Mouse (Mus musculus): ENCODE results near the gene C8a. TPM values are rescaled to one million over a fixed set of nuclear protein-coding genes. Genes with fewer than 3 reads are reported as not detected.

C8a gene
- polyA plus RNA-seq, 1 experiment from 2014 or later, result 0.08 TPM

DNA sequence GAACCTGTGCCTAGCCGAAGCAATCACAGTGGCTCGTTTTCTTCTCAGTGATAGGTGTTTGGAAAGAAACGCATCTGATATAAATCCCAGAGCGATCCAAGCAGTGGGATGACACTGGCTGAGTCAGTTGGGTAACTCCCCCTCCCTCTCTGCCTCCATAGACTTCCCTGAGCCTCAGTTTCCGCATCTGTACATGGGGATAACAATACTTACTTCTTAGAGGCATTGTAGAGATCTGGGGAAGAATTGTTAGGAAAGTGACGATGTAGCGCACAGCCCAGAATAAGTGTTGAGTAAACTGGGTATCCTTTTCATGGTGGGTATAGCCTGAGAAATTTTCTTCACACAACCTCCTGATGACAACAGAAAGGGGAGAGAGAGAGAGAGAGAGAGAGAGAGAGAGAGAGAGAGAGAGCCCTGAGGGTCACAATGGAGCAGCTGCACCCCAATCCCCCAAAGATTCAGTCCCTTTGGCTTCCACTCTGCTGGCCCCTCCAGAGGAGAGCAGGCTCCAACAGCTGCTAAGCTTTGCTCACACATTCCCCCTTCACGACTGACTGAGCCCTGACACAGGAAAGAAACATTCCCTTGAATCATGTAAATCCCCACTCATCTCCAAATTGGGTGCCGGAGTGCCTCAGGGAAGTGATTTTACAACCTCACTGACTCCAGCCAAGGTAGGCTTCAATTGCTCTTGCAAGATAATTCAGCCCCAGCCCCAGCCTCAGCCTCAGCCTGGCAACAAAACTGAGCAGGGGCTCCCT lies 12.5 kb upstream of the C8a start:
- H3K9me3 ChIP-seq (replicated peaks), result no peaks in the 10 kb centered on the region
- no peak for ATAC-seq (ENCODE audit: insufficient number of reproducible peaks, low FRiP score)
- WGBS, result 69% methylated on average over 9 of the region's 9 CpGs
- H3K4me1 ChIP-seq (replicated peaks), result peaks cover 20% of the 10 kb centered on the region; the same call in 1 of the 2 replicates
- H3K9ac ChIP-seq, result no peak overlapping the region
- H3K36me3 ChIP-seq, result no peaks in the 10 kb centered on the region
- no peak overlapping the region for H3K27ac ChIP-seq (ENCODE audit: poor library complexity, severe bottlenecking)
- no peak overlapping the region for H3K4me3 ChIP-seq
- H3K27me3 ChIP-seq (replicated peaks), result peaks cover 15% of the 10 kb centered on the region
- H3K4me2 ChIP-seq, result no peak overlapping the region

GRCm38 (mm10) chr4:104887486-104887885 lies 11.3 kb upstream of the C8a start:
- Histone ChIP-seq H3K27me3 (replicated peaks) (peaks cover 15% of the 10 kb centered on the region), H3K9me3 (replicated peaks) (no peaks in the 10 kb centered on the region), H3K27ac (ENCODE audit: poor library complexity, severe bottlenecking) (no peak overlapping the region), H3K36me3 (no peaks in the 10 kb centered on the region), H3K4me2 (no peak overlapping the region), H3K4me3 (no peak overlapping the region), H3K4me1 (replicated peaks) (peaks cover 20% of the 10 kb centered on the region; the same call in 1 of the 2 replicates), H3K9ac (no peak overlapping the region)
- 81% methylated on average over 9 of the region's 9 CpGs for WGBS
- ATAC-seq (ENCODE audit: insufficient number of reproducible peaks, low FRiP score), result no peak

GRCm38 (mm10) chr4:104875832-104876231 lies 366 bp downstream of the C8a start:
- no peaks in the 10 kb centered on the region for H3K27me3 ChIP-seq (replicated peaks)
- H3K4me1 ChIP-seq (replicated peaks), result no peaks in the 10 kb centered on the region
- no peaks in the 10 kb centered on the region for H3K9me3 ChIP-seq (replicated peaks)
- WGBS, result 66% methylated on average over 4 of the region's 4 CpGs
- H3K36me3 ChIP-seq, result no peaks in the 10 kb centered on the region
- H3K9ac ChIP-seq, result no peak overlapping the region
- H3K27ac ChIP-seq (ENCODE audit: poor library complexity, severe bottlenecking), result no peak overlapping the region
- no peak overlapping the region for H3K4me2 ChIP-seq
- H3K4me3 ChIP-seq, result no peak overlapping the region
- no peak for ATAC-seq (ENCODE audit: insufficient number of reproducible peaks, low FRiP score)

- 85% methylated on average over 5 of the region's 5 CpGs for WGBS
- H3K4me3 ChIP-seq, result no peak overlapping the region
- H3K36me3 ChIP-seq, result no peaks in the 10 kb centered on the region
- 0 out of 2 replicates have a peak, but pooled peaks cover 5% of the 10 kb centered on the region for H3K4me1 ChIP-seq (replicated peaks)
- no peak overlapping the region for H3K27ac ChIP-seq (ENCODE audit: poor library complexity, severe bottlenecking)
- H3K9me3 ChIP-seq (replicated peaks), result no peaks in the 10 kb centered on the region
- no peak overlapping the region for H3K4me2 ChIP-seq
- H3K27me3 ChIP-seq (replicated peaks), result no peaks in the 10 kb centered on the region
- H3K9ac ChIP-seq, result no peak overlapping the region
- no peak for ATAC-seq (ENCODE audit: insufficient number of reproducible peaks, low FRiP score)
Observed at GRCm38 (mm10) chr4:104870196-104870595, 6.0 kb downstream of the C8a start.

- no peak for ATAC-seq (ENCODE audit: insufficient number of reproducible peaks, low FRiP score)
- Histone ChIP-seq H3K4me1 (replicated peaks) (0 out of 2 replicates have a peak, but pooled peaks cover 5% of the 10 kb centered on the region), H3K36me3 (no peaks in the 10 kb centered on the region)
Observed at GRCm38 (mm10) chr4:104869581-104869980, 6.6 kb downstream of the C8a start.

DNA sequence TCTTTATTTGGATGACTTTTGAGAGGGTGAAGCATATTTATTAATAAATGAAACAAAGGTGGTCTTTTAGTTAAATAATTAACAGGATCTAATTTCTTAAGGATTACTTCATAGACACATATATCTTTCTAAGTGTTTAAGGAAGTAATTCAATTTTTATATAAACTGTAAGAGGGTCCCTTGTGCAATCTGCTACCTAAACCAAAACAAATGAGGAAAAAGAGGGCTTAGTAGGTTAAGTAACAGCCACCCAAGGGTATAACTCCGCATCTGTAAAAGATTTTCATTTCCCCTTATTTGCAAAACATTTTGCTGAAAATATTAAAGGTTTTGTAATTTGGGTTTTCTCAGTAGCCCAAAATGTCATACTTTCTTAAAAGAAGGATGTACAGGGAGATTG lies 11.8 kb downstream of the C8a start:
- WGBS, result 85% methylated on average over 1 of the region's 1 CpGs
- H3K36me3 ChIP-seq, result no peaks in the 10 kb centered on the region
- no peak for ATAC-seq (ENCODE audit: insufficient number of reproducible peaks, low FRiP score)

More at GRCm38 (mm10) chr4:104869581-104869980, 6.6 kb downstream of the C8a start:
- no peak overlapping the region for H3K27ac ChIP-seq (ENCODE audit: poor library complexity, severe bottlenecking)
- H3K9ac ChIP-seq, result no peak overlapping the region
- no peaks in the 10 kb centered on the region for H3K27me3 ChIP-seq (replicated peaks)
- no peak overlapping the region for H3K4me3 ChIP-seq
- no peak overlapping the region for H3K4me2 ChIP-seq
- no peaks in the 10 kb centered on the region for H3K9me3 ChIP-seq (replicated peaks)

GRCm38 (mm10) chr4:104861241-104861640 lies 15.0 kb downstream of the C8a start:
- no peak overlapping the region for H3K4me3 ChIP-seq
- no peak overlapping the region for H3K9ac ChIP-seq
- 77% methylated on average over 8 of the region's 8 CpGs for WGBS
- H3K9me3 ChIP-seq (replicated peaks), result no peaks in the 10 kb centered on the region
- no peak for ATAC-seq (ENCODE audit: insufficient number of reproducible peaks, low FRiP score)
- H3K4me2 ChIP-seq, result no peak overlapping the region
- no peaks in the 10 kb centered on the region for H3K36me3 ChIP-seq
- H3K27ac ChIP-seq (ENCODE audit: poor library complexity, severe bottlenecking), result no peak overlapping the region
- H3K27me3 ChIP-seq (replicated peaks), result no peaks in the 10 kb centered on the region
- no peaks in the 10 kb centered on the region for H3K4me1 ChIP-seq (replicated peaks)

More for the DNA sequence above, 11.8 kb downstream of the C8a start:
- no peaks in the 10 kb centered on the region for H3K9me3 ChIP-seq (replicated peaks)
- no peak overlapping the region for H3K9ac ChIP-seq
- no peak overlapping the region for H3K4me2 ChIP-seq
- no peak overlapping the region for H3K27ac ChIP-seq (ENCODE audit: poor library complexity, severe bottlenecking)
- no peaks in the 10 kb centered on the region for H3K27me3 ChIP-seq (replicated peaks)
- no peak overlapping the region for H3K4me3 ChIP-seq
- H3K4me1 ChIP-seq (replicated peaks), result 0 out of 2 replicates have a peak, but pooled peaks cover 4% of the 10 kb centered on the region

- H3K4me2 ChIP-seq, result no peak overlapping the region
- H3K27ac ChIP-seq (ENCODE audit: poor library complexity, severe bottlenecking), result no peak overlapping the region
- no peaks in the 10 kb centered on the region for H3K27me3 ChIP-seq (replicated peaks)
- H3K4me1 ChIP-seq (replicated peaks), result no peaks in the 10 kb centered on the region
- WGBS, result 67% methylated on average over 4 of the region's 4 CpGs
- no peak for ATAC-seq (ENCODE audit: insufficient number of reproducible peaks, low FRiP score)
- H3K9ac ChIP-seq, result no peak overlapping the region
- H3K9me3 ChIP-seq (replicated peaks), result no peaks in the 10 kb centered on the region
- no peak overlapping the region for H3K4me3 ChIP-seq
- no peaks in the 10 kb centered on the region for H3K36me3 ChIP-seq
Observed at GRCm38 (mm10) chr4:104857823-104858222, 18.4 kb downstream of the C8a start.

DNA sequence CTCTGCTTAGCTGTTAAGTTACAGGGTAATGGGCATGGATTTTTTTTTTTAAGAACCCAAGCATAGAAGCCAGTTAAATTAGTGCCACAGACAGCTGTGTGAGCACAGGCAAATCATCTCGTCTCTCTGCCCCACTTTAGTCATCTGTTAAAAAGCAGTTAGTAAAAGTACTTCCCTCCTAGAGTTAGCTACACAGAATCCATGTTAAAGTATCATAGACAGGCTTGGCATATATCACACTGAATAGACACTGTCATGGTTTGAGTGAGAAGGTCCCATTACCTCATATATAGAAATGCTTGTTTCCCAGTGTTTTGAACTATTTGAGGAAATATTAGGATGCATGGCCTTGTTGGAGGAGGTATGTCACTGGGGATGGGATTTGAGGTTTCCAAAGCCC lies 19.2 kb downstream of the C8a start, which contains the start of gene Gm17662:
Gene Gm17662, plus strand, starts transcription at position 301 of the 400 bp plus-strand sequence.
- no peaks in the 10 kb centered on the region for H3K27me3 ChIP-seq (replicated peaks)
- H3K4me1 ChIP-seq (replicated peaks), result no peaks in the 10 kb centered on the region
- ATAC-seq (ENCODE audit: insufficient number of reproducible peaks, low FRiP score), result no peak
- no peaks in the 10 kb centered on the region for H3K36me3 ChIP-seq
- no peak within 1 kb of the TSS for H3K4me3 ChIP-seq
- 59% methylated on average over 1 of the region's 1 CpGs for WGBS
- no peaks in the 10 kb centered on the region for H3K9me3 ChIP-seq (replicated peaks)
- H3K9ac ChIP-seq, result no peak within 1 kb of the TSS
- no peak within 1 kb of the TSS for H3K27ac ChIP-seq (ENCODE audit: poor library complexity, severe bottlenecking)
- H3K4me2 ChIP-seq, result no peak within 1 kb of the TSS

- H3K36me3 ChIP-seq, result no peaks in the 10 kb centered on the region
- no peak overlapping the region for H3K4me2 ChIP-seq
- no peaks in the 10 kb centered on the region for H3K4me1 ChIP-seq (replicated peaks)
- H3K4me3 ChIP-seq, result no peak overlapping the region
- ATAC-seq (ENCODE audit: insufficient number of reproducible peaks, low FRiP score), result no peak
- no peaks in the 10 kb centered on the region for H3K27me3 ChIP-seq (replicated peaks)
- H3K27ac ChIP-seq (ENCODE audit: poor library complexity, severe bottlenecking), result no peak overlapping the region
- H3K9ac ChIP-seq, result no peak overlapping the region
- WGBS, result 76% methylated on average over 2 of the region's 2 CpGs
- no peaks in the 10 kb centered on the region for H3K9me3 ChIP-seq (replicated peaks)
Observed at GRCm38 (mm10) chr4:104855216-104855615, 21.0 kb downstream of the C8a start.

GRCm38 (mm10) chr4:104843546-104843945 lies 32.7 kb downstream of the C8a start:
- ATAC-seq (ENCODE audit: insufficient number of reproducible peaks, low FRiP score), result no peak
- Histone ChIP-seq H3K9ac (no peak overlapping the region), H3K27ac (ENCODE audit: poor library complexity, severe bottlenecking) (no peak overlapping the region), H3K36me3 (no peaks in the 10 kb centered on the region), H3K4me2 (no peak overlapping the region), H3K4me1 (replicated peaks) (no peaks in the 10 kb centered on the region), H3K27me3 (replicated peaks) (no peaks in the 10 kb centered on the region), H3K4me3 (no peak overlapping the region), H3K9me3 (replicated peaks) (no peaks in the 10 kb centered on the region)
- WGBS, result 69% methylated on average over 4 of the region's 4 CpGs

DNA sequence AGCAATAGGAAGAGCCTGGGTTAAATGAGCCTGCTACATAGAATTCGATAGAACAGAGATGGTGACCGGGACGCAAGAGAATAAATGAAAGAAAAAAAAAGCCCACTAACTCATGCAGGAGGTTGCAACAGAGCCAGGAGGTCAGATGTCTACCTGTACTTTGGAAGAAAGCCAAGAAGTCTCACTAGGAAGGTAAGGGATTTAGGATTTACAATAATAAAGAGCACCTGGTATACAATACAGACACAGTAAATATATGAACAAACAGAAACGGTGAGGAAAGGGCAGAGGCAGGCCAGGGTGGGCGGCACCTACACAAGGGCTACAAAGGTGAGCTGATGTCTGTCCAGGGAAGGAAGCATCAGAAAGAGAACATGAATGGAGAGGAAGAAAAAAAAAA lies 34.0 kb downstream of the C8a start:
- H3K27me3 ChIP-seq (replicated peaks), result no peaks in the 10 kb centered on the region
- no peak overlapping the region for H3K27ac ChIP-seq (ENCODE audit: poor library complexity, severe bottlenecking)
- no peak overlapping the region for H3K9ac ChIP-seq
- no peak overlapping the region for H3K4me3 ChIP-seq
- H3K9me3 ChIP-seq (replicated peaks), result no peaks in the 10 kb centered on the region
- H3K36me3 ChIP-seq, result no peaks in the 10 kb centered on the region
- no peak overlapping the region for H3K4me2 ChIP-seq
- no peaks in the 10 kb centered on the region for H3K4me1 ChIP-seq (replicated peaks)
- 84% methylated on average over 5 of the region's 5 CpGs for WGBS
- ATAC-seq (ENCODE audit: insufficient number of reproducible peaks, low FRiP score), result no peak

Data from heart, embryonic 12.5 days (tissue).